Mouse (Mus musculus): ENCODE results near the gene Myoz1.

DNA sequence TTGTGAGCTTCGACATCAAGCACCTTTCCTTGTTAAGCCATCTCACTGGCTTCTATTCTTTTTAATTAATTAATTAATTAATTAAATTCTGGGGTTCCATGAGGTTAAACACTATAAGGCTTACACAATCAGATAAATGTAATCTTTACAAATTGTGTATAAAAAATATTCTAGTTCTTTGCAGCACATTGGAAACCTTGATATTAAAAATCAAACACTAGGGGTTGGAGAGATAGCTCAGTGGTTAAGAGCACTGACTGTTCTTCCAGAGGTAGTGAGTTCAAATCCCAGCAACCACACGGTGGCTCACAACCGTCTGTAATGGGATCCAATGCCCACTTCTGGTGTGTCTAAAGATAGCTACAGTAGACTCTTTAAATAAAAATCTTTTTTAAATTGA is 33.4 kb downstream of the Myoz1 start:
- TF ChIP-seq POLR2A (IDR thresholded peaks at IDR 0.05; ENCODE audit: insufficient read depth, low read length): no peak
- no peak for TF ChIP-seq CTCF (IDR thresholded peaks at IDR 0.05; ENCODE audit: low read depth, low read length)
- no peak for TF ChIP-seq EP300 (IDR thresholded peaks at IDR 0.05; ENCODE audit: insufficient read depth, low read depth, low read length)
